Mouse (Mus musculus) frontal cortex, adult 2 months (tissue): Measurements from ENCODE around the gene Hist1h3b. TPM values are rescaled to one million over a fixed set of nuclear protein-coding genes. Genes with fewer than 3 reads are reported as not detected.

Experiments used
- DNase-seq, 2 experiments: peaks; one replicate each; pipeline ENCODE4 v3.0.0; 2022; ENCODE audit warnings: low spot score in 1 of 2; ENCODE audit errors: extremely low spot score in 1 of 2
- polyA plus RNA-seq: library from polyadenylated mRNA; depleted of rRNA; stranded (reverse); fragments of >200 nt; gene quantifications from 2 replicates; pipeline ENCODE4 v1.2.3, GENCODE M21; 2012

Hist1h3b gene
- polyA plus RNA-seq, 1 experiment = 0.76 TPM

GRCm38 (mm10) chr13:23752742-23753172 is 690 bp downstream of the Hist1h3b start:
- no peak for DNase-seq

GRCm38 (mm10) chr13:23753314-23754078 is 1.4 kb downstream of the Hist1h3b start:
- DNase-seq = no peak

DNA sequence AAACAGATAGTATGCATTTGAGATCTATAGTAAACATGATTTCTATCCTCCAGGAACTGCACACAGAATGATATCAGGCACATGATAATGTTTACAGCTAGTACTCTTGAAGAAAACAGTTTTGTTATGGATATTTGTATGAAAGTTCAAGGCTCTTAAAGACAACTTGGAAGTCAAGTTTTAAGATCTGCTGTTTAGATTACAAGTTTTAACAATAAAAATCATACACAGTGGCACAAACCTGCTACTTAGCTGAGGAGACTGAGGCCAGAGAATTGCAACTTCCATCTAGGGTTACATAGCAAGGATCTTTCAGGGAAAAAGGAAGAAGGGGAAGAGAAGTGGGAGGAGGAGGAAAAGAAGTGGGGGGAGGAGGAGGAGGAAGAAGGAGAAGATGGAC is 2.9 kb downstream of the Hist1h3b start:
- no peak for DNase-seq

DNA sequence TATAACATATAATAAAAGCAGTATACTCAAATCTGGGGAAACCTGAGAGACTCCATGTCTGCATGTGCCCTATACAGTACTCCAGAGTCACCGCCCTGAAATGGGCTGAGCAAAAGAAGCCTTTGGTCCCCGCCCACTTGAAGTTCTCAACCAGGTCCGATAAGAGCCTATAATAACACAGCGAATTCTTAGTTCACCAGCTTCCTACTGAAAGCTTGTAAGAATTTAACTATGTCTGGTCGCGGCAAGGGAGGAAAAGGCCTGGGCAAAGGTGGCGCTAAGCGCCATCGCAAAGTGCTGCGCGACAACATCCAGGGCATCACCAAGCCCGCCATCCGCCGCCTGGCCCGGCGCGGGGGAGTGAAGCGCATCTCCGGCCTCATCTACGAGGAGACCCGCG is 4.7 kb downstream of the Hist1h3b start, which contains the start of gene Hist1h4b:
Hist1h4b (plus strand) TSS at position 224 of the 400 bp plus-strand sequence.
- peak; percentile 96 to 97 for DNase-seq

- DNase-seq = no peak
These were observed 5.2 kb downstream of the Hist1h3b start for GRCm38 (mm10) chr13:23757211-23757773.

DNA sequence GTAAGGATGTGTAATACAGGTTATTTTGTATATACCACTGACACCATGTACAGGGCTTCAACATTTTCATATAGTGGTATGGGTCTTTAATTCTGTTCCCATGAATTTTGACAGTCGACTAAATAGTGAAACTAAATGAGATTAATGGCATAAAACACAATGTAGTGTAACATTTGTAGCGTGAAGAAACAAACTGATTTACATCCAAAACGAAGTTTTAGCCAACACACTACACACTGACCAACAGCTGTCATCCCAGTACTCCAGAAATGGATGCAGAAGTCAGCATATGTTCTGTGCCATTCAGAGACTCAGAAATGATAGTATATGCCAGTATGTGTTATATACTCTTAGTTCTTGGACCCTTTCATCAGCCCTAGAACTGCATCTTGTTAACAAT is 5.9 kb downstream of the Hist1h3b start:
- no peak for DNase-seq

- no peak for DNase-seq
These were observed 7.2 kb downstream of the Hist1h3b start for GRCm38 (mm10) chr13:23759251-23759771.

GRCm38 (mm10) chr13:23759916-23760239 is 7.8 kb downstream of the Hist1h3b start:
- DNase-seq = no peak

DNA sequence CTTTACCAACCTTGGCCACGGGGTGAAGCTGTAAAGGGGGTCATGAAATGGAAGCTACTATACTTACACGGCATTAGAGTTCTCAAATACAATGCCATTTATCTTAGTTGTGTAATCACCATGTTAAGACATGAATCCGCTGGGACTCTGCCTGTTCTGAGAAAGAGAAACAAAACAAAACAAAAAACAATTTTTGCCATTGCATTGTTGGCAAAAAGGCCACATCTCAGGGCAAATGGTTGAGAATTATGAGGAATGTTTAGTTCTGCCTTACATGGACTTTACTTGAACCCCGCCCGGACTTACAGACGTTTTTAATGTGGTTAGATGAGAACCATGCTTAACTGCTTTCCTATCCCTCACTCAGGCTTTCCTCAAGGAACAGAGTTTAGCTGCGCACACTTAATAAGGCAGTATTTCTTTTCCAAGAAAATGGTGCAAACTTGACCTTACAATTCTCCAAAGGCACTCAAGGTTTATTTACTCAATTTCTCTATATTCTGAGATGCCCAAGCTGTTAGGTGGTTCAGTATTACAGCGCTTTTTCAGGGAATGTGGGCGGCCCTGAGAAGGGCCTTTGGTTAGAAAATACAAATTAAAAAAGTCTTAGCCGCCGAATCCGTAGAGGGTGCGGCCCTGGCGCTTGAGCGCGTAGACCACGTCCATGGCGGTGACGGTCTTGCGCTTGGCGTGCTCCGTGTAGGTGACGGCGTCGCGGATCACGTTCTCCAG is 8.3 kb downstream of the Hist1h3b start:
- no peak for DNase-seq

DNA sequence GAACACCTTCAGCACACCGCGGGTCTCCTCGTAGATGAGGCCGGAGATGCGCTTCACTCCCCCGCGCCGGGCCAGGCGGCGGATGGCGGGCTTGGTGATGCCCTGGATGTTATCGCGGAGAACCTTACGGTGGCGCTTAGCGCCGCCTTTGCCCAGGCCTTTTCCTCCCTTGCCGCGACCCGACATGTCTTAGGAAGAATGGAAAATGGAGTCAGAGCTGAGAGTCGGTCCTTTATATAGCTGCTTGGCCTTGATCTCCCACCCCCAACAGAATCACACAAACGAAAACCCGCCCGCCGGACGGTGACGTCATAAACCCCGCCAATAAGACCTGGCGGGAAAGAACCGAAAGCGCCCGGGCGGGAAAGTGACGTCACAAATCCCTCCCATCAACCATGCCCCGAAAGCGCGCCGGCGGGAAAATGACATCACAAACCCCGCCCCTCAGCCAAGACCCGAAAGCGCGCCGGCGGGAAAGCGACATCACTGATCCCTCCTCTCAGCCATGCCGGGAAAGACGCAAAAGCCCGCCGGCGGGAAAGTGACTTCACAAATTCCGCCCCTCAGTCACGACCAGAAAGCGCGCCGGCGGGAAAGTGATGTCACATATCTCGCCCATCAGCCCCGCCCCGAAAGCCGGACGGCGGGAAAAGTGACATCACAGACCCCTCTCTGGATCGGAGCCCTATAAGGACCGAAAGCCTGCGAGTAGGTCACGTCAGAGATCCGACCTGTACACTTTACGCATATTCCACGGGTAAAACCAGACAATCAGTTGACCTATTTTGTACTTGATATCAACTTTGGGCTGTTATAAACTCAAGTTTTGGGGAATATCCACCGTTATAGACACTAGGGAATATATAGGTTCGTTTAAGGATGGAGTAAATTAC is 9.2 kb downstream of the Hist1h3b start, which contains the start of gene Hist1h4a:
Hist1h4a (minus strand) TSS at position 259 of the 893 bp plus-strand sequence.
- peak; percentile 98 to 99 for DNase-seq

GRCm38 (mm10) chr13:23761871-23762821 is 10.1 kb downstream of the Hist1h3b start, which contains the start of gene Hist1h3a:
Gene Hist1h3a (minus strand): TSS chr13:23762386.
- peak in 1 of 2 experiments; percentile 84 for DNase-seq

GRCm38 (mm10) chr13:23763242-23763585 is 11.1 kb downstream of the Hist1h3b start:
- no peak for DNase-seq

GRCm38 (mm10) chr13:23763586-23764323 is 11.7 kb downstream of the Hist1h3b start, which contains the start of gene Hist1h1a:
Gene Hist1h1a (plus strand): TSS chr13:23763666.
- DNase-seq = peak; percentile 79 to 89

DNA sequence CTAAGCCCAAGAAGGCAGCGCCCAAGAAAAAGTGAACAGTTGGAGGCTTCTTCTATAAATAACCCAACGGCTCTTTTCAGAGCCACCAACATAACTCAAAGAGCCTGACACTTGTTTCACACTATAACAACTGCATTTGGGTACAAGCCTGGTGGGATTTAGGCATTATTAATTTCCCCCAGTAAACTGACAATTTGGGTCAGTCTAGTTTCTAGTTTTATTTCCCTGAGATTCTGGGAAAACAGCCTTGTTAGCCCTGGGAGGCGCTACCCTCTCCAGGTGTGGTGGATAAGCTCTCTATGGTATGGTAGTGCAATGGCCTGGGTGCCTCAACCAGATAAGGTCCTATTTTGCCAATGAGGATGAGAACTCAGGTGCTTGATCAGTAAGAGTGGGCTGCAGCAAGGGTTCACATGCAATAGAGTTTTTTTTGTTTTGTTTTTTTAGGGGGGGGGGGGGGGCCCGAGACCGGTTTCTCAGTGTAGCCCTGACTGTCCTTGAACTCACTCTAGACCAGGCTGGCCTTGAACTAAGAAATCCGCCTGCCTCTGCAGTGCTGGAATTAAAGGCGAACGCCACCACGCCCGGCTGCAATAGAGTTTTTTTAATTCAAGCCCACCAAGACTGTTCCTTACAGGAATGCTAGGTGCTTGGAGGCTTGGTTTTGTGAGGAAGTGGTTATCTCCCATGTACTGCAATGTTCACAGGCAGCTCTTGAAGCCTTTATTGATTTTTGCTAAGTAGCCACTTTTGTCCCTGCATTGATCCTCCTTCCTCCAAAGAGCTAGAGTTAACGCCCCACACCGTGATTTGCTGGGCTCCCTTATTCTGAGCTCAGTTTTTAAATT is 12.5 kb downstream of the Hist1h3b start:
- DNase-seq = no peak

DNA sequence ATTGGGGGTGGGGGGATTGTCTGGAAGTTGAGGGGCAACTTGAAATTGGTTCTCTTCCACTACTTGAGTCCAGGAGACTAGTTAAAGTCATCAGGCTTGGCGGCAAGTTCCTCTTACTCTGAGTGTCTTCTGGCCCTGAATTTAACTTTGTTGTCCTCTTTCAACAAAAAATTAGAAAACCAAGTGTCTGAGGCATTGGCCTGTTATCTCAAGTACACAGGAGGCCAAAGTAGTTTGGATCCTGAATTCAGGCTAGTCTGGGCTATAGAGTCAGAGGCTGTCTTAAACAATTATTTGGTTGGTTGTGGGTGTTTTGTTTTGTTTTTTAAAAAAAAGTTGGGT is 13.1 kb downstream of the Hist1h3b start:
- no peak for DNase-seq

GRCm38 (mm10) chr13:23766772-23767171 is 14.7 kb downstream of the Hist1h3b start:
- no peak for DNase-seq

- DNase-seq = no peak
These were observed 16.8 kb downstream of the Hist1h3b start for GRCm38 (mm10) chr13:23768834-23769397.
